Mouse (Mus musculus): Measurements from ENCODE around the gene Exoc6b.

Exoc6b gene

GRCm38 (mm10) chr6:84995418-84995817 is 73.9 kb downstream of the Exoc6b start:
- no peak for DNase-seq (ENCODE audit: extremely low read depth, low read depth, low spot score)

GRCm38 (mm10) chr6:84976563-84976971 is 92.7 kb downstream of the Exoc6b start:
- peak; percentile 3 for DNase-seq (ENCODE audit: extremely low read depth, low read depth, low spot score)

GRCm38 (mm10) chr6:84968531-84968930 is 100.8 kb downstream of the Exoc6b start:
- no peak for DNase-seq (ENCODE audit: extremely low read depth, low read depth, low spot score)

GRCm38 (mm10) chr6:84964729-84965415 is 104.4 kb downstream of the Exoc6b start:
- DNase-seq (ENCODE audit: extremely low read depth, low read depth, low spot score), result no peak

DNA sequence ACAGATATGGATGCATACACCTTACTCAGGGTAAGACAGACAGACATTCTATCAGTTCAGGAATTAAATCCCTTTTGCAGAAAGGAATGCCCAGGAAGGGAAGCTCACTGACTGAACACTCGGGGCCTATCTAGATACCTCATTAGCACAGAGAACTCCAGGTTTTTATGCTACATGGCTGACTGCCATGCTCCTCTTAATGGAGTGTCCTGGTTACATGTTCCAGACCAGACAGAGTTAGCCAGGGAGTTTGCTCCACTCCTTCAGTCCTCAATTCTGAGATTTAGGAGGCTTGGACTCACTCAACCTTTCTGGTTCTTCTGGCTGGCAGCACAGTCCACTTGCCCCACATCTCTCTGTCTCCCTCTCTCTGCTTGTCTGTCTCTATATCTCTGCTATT is 106.3 kb downstream of the Exoc6b start:
- no peak for DNase-seq (ENCODE audit: extremely low read depth, low read depth, low spot score)

- no peak for DNase-seq (ENCODE audit: extremely low read depth, low read depth, low spot score)
Measured at GRCm38 (mm10) chr6:84961763-84962162, 107.5 kb downstream of the Exoc6b start.

- DNase-seq (ENCODE audit: extremely low read depth, low read depth, low spot score), result no peak
Measured at GRCm38 (mm10) chr6:84959520-84959919, 109.8 kb downstream of the Exoc6b start.

- DNase-seq (ENCODE audit: extremely low read depth, low read depth, low spot score), result no peak
Measured at GRCm38 (mm10) chr6:84951621-84952020, 117.7 kb downstream of the Exoc6b start.

DNA sequence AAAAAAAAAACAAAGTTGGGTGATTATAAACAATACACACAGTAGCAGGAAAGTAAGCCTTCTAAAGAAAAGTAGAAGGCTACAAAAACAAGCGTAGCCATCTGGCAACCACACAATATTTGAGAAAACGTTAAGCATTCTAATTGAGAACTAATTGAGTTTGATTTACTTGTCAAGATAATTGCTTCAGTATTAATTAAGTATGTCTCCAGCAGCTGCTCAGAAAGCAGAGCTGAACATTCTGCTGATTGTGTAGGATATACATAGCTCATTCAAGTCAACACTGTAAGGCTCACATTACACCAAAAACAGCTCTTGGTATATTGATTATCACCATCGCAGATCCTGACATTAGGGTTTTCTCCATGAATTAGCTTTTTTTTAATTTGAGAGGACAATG is 122.7 kb downstream of the Exoc6b start:
- no peak for DNase-seq (ENCODE audit: extremely low read depth, low read depth, low spot score)

- DNase-seq (ENCODE audit: extremely low read depth, low read depth, low spot score), result no peak
Measured at GRCm38 (mm10) chr6:84946106-84946505, 123.2 kb downstream of the Exoc6b start.

GRCm38 (mm10) chr6:84932953-84933921 is 136.1 kb downstream of the Exoc6b start:
- no peak for DNase-seq (ENCODE audit: extremely low read depth, low read depth, low spot score)

- DNase-seq (ENCODE audit: extremely low read depth, low read depth, low spot score), result no peak
Measured at GRCm38 (mm10) chr6:84931051-84931450, 138.3 kb downstream of the Exoc6b start.

DNA sequence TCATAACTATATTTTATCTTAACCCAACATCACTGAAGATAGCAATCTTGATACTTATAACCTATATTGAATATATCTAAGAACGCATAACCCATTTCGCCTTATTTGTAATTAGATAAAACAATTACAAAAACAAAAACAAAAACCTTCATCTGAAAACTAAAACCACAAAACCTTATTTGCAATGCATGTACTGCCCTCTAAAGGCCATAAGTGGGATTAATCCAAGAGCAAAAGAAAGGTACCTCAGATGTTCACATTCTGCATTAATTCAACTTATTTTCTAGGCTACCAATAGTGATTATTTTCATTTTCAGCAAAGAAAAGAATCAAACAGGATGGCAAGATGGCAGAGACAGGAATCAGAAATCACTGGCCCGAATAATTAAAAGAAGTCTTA is 143.2 kb downstream of the Exoc6b start:
- DNase-seq (ENCODE audit: extremely low read depth, low read depth, low spot score), result no peak

GRCm38 (mm10) chr6:84923760-84924221 is 145.5 kb downstream of the Exoc6b start:
- DNase-seq (ENCODE audit: extremely low read depth, low read depth, low spot score), result no peak

DNA sequence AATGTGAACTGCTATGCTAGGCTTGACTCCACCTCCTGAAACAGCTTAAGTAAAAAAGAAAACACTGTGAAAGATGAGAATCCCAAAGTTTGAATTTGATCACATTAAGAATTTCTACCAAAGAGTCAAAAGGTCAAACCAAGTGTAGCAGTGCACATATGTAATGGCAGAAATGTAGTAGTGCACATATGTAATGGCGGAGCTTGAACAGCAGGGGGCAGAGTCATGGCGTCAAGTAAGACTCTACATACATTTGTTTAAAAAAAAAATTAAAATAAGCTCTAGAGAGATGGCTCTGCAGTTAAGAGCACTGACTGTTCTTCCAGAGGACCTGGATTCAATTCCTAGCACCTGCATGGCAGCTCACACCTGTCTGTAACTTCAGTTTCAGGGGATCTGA is 153.0 kb downstream of the Exoc6b start:
- no peak for DNase-seq (ENCODE audit: extremely low read depth, low read depth, low spot score)

DNA sequence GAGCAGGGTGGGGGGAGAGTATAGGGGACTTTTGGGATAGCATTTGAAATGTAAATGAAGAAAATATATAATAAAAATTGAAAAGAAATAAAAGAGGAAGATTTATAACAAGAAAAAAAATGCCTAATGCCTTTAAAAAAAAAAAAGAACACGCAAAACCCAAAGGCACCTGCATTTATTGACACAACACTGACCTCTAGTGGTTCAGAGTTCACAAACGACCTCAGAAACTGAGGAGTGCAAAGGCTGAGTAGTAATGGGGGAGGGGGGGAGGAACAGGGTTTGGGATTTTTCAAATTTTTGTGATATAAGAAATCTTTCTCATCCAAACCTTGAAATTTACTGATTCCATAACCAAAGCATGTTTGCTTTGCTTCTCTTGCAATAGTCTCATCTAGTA is 156.9 kb downstream of the Exoc6b start:
- DNase-seq (ENCODE audit: extremely low read depth, low read depth, low spot score), result no peak

- DNase-seq (ENCODE audit: extremely low read depth, low read depth, low spot score), result no peak
Measured at GRCm38 (mm10) chr6:84899002-84899774, 170.1 kb downstream of the Exoc6b start.

DNA sequence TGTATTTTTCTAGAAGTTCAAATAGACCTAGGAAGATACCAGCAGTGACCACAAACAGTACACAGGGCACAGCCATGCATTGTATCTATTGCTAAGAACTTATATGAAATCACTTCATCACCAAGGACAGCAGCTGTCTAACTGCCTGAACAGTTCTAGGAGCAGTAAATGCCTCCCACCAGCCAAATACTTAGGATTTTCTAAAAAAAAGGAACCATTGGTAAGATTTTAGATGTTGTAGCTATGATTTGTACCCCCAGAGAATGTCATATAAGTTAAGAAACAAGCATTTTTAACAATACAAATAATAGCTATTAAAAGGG is 175.6 kb downstream of the Exoc6b start:
- DNase-seq (ENCODE audit: extremely low read depth, low read depth, low spot score), result no peak

DNA sequence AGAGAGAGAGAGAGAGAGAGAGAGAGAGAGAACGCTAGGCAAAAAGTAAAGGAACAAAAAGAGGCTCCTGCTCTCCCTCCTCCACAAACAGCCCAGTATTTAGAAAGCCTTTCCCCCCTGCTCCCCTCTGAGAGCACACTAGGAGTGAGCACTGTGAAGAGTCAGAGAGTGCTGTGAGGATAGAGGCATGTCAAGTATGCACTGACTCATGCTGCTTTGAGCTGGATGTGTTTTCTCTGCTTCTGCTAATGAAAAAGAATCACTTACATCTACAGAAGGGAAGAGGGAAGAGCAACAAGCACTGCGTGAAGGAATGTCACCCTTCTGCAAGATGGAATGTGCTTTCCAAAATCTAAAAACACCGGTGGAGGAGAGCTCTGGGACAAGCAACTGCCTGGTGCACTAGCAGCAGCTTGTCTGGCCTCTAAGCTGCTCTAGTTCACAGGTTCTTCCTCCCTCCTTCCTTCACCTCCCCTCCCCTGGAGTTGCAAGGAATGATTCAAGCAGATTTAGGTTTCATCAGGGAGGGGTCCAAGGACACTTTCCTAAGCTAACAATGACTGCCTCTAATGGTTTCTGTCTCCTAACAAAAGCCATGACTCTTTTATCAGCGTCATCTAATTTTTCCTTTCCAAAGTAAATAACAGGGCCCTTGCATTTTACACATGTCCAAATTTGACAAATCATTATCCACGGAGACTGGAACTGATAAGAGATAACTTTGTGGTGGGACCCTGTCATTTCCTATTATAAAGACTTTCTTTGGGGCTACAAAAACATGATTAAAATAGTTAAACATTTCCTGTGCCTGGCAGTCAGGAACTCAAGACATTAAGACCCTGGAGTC is 176.2 kb downstream of the Exoc6b start:
- DNase-seq (ENCODE audit: extremely low read depth, low read depth, low spot score), result no peak

- no peak for DNase-seq (ENCODE audit: extremely low read depth, low read depth, low spot score)
Measured at GRCm38 (mm10) chr6:84886551-84886950, 182.8 kb downstream of the Exoc6b start.
